Mouse (Mus musculus): ENCODE data around the gene Kantr.

Kantr gene

GRCm38 (mm10) chrX:152279384-152279783 is 47.9 kb downstream of the Kantr start:
- DNase-seq (ENCODE audit: low spot score), result no peak

- no peak for DNase-seq (ENCODE audit: low spot score)
Measured at GRCm38 (mm10) chrX:152271189-152271588, 56.1 kb downstream of the Kantr start.
